Mouse (Mus musculus): ENCODE measurements around the gene Cby1.

- TF ChIP-seq CTCF (IDR thresholded peaks at IDR 0.05; ENCODE audit: low read depth): no peak
- no peak for TF ChIP-seq EP300 (IDR thresholded peaks at IDR 0.05; ENCODE audit: low read depth)
These were observed 38.0 kb downstream of the Cby1 start for GRCm38 (mm10) chr15:79697011-79697410.
